Mouse (Mus musculus) kidney, adult 2 months (tissue): ENCODE measurements around the gene Yap1. TPM values are rescaled to one million over a fixed set of nuclear protein-coding genes. Genes with fewer than 3 reads are reported as not detected.

Source experiments
- DNase-seq: peaks from one replicate; pipeline ENCODE4 v3.0.0; 2021
- H3K27ac ChIP-seq: fragments of 200-500 bp; 2 replicates; pipeline ENCODE4 v1.5.1; 2012; ENCODE audit warnings: low read depth, low read length, control low read depth, inconsistent platforms; ENCODE audit not compliant: insufficient read depth
- H3K27me3 ChIP-seq: fragments of 200-500 bp; replicated peaks from 2 replicates; pipeline ENCODE4 v1.6.1; 2012; ENCODE audit warnings: mild to moderate bottlenecking, moderate library complexity, low read length, inconsistent platforms; ENCODE audit not compliant: control insufficient read depth, insufficient read depth
- H3K36me3 ChIP-seq: fragments of 200-500 bp; 2 replicates; pipeline ENCODE4 v1.6.1; 2012; ENCODE audit warnings: mild to moderate bottlenecking, moderate library complexity, low read length, inconsistent platforms; ENCODE audit not compliant: control insufficient read depth, insufficient read depth
- H3K4me1 ChIP-seq: fragments of 200-500 bp; 2 replicates; pipeline ENCODE4 v1.6.1; 2011; ENCODE audit warnings: low read length; ENCODE audit not compliant: control insufficient read depth, insufficient read depth
- H3K4me3 ChIP-seq: fragments of 200-500 bp; 2 replicates; pipeline ENCODE4 v1.5.1; 2011; ENCODE audit warnings: mild to moderate bottlenecking, low read depth, low read length, control low read depth; ENCODE audit not compliant: insufficient read depth
- CTCF ChIP-seq: fragments of 200-500 bp; conservative IDR thresholded peaks from 2 replicates; pipeline ENCODE4 v1.5.1; 2011; ENCODE audit warnings: low read depth, mild to moderate bottlenecking, control low read depth, low read length, moderate library complexity, mixed read lengths; ENCODE audit not compliant: insufficient read depth, insufficient read length
- POLR2A ChIP-seq: fragments of 200-500 bp; IDR thresholded peaks from one replicate; pipeline ENCODE4 v1.6.1; 2011; ENCODE audit warnings: low read depth, low read length, control low read depth
- WGBS: fragments of 180-500 bp; shearing (Covaris S2); methylation state at CpG from one replicate; pipeline ENCODE4 v1.1.7; 2018; 5-methylcytosine and 5-hydroxymethylcytosine counted together
- polyA plus RNA-seq: library from polyadenylated mRNA; depleted of rRNA; stranded (reverse); fragments of >200 nt; gene quantifications from 2 replicates; pipeline ENCODE4 v1.2.3, GENCODE M21; 2012

Yap1 gene
- polyA plus RNA-seq, 1 experiment = 39.0 TPM

DNA sequence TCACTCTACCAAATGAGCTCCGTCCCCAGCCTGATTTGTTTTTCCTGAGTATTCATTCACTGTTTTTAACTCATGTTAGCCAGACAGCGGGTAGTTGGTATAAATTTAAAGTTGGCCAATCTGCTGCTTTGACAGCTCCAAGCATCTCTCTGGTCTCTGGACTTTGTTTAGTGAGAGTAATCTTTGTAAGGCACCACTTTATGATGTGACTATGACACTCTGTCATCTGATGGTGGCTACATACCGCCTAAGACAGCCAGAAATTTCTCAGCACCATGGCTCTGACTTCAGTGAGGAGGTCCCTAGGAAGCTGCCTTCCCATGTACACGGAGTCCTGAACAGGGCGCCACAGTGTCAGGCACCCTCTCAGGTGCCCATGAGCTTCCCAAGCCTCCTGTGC is 14.2 kb upstream of the Yap1 start:
- H3K4me1 ChIP-seq = no peaks in the 10 kb centered on the region
- 87% methylated on average over 5 of the region's 5 CpGs for WGBS
- no peak overlapping the region for H3K27ac ChIP-seq
- H3K4me3 ChIP-seq = no peak overlapping the region
- no peak for DNase-seq
- no peaks in the 10 kb centered on the region for H3K27me3 ChIP-seq
- no peaks in the 10 kb centered on the region for H3K36me3 ChIP-seq
- TF ChIP-seq POLR2A (no peak), CTCF (no peak)

DNA sequence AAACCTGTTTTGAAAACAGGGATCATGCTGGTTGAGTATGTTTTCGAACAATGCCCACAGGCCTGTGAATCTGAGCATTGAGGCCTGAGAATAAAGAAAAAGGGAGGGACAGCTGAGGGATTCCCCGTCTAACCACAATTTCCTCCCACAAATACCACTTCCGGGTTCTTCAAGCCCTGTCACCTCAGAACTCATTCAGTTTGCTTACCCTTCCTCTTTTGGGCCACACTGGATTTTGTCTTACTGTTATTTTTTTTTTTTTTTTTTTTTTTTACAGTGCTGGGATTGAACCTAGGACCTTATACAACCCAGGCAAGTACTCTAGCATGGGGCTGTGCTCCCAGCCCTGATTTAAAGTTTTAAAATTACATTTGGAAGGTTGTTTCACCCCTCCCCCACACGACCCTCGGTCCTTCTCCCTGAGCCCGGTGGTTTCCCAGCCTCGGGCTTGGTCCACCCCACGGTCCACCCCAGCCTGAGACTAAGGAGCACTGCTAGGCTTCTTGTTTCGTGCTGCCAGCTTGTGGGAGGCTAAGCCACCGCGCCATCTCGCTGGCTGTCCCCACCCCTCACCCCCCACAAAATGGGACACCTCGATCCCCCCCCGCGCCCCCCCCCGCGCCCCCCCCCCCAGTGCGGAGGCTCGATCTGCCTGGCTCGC is 13.0 kb upstream of the Yap1 start:
- Histone ChIP-seq H3K36me3 (no peaks in the 10 kb centered on the region), H3K4me1 (no peaks in the 10 kb centered on the region), H3K27ac (no peak overlapping the region), H3K4me3 (no peak overlapping the region), H3K27me3 (no peaks in the 10 kb centered on the region)
- no peak for TF ChIP-seq CTCF
- TF ChIP-seq POLR2A = no peak
- no peak for DNase-seq
- 44% methylated on average over 19 of the region's 20 CpGs for WGBS

DNA sequence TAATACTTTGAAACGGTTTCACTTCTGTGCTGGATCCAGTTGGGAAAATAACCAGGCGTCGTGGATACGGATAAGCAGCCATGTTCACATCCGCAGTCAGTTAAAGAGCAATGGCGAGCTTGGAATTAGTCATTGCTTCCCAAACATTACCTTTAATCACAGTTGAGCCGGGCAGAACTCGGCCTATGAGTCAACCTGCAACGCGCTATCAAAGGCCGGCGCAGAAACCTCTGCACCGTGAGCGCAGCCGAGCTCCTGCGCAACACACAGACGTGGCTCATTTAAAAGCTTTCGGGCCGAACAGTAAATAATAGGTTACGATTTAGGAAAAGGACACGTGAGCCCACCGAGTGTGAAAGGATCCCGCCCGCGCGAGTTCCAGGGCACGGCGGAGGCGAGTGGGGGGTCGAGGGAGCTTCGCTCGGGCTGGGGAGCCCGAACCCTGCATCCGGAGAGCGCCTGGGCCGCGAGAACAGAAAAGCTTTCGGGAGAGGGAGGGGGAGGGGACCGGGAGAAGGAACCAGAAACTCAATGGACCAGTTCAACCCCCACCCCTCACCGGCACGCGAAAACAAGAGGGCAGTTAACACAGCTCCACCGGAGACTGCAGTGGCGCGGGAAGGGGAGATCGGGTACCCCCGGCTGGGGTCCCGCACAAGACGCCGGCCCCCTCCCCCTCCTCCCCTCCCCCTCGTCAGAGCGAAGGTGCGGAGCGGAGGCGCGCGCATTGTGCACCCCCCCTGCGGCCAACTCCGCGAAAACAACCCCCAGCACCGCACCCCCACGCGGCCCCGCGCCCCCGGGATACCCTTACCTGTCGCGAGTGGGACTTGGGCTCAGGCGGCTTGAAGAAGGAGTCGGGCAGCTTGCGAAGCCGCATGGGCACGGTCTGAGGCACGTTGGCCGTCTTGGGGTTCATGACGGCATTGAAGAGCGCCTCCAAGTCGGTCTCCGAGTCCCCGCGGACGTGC is 810 bp downstream of the Yap1 start:
- H3K36me3 ChIP-seq = peaks cover 6% of the 10 kb centered on the region
- H3K4me1 ChIP-seq = peaks cover 3% of the 10 kb centered on the region; the same call in 1 of the 2 replicates
- DNase-seq = peak; percentile 82
- 1% methylated on average over 79 of the region's 82 CpGs for WGBS
- peak overlapping the region; percentile 83 for H3K4me3 ChIP-seq
- no peak for TF ChIP-seq POLR2A
- TF ChIP-seq CTCF = no peak
- no peaks in the 10 kb centered on the region for H3K27me3 ChIP-seq
- peak overlapping the region; percentile 89 for H3K27ac ChIP-seq

DNA sequence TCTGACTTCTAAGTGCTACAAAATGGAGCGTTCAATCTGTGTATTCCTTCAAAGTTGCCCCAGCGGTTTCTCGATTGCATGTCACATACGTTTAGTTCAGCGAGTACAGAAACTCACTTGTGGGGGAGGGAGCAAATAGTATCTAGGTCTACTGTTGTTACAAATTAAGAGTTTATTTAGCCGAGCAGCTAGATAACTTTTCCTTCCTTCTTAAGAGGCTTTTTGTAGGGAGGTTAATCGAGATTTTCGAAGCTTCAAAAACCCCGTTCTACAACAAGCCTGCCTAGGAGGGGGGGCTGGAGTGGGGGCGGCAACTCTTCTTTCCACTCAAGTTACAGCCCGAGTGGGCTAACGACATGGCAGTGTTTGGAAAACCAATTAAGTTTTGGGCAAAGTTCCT is 1.6 kb downstream of the Yap1 start:
- no peaks in the 10 kb centered on the region for H3K27me3 ChIP-seq
- peaks cover 3% of the 10 kb centered on the region; the same call in 1 of the 2 replicates for H3K4me1 ChIP-seq
- peak overlapping the region; percentile 83 for H3K4me3 ChIP-seq
- peak overlapping the region; percentile 45 for H3K27ac ChIP-seq
- TF ChIP-seq CTCF = no peak
- TF ChIP-seq POLR2A = no peak
- WGBS = 5% methylated on average over 12 of the region's 12 CpGs
- DNase-seq = no peak
- H3K36me3 ChIP-seq = peaks cover 8% of the 10 kb centered on the region

DNA sequence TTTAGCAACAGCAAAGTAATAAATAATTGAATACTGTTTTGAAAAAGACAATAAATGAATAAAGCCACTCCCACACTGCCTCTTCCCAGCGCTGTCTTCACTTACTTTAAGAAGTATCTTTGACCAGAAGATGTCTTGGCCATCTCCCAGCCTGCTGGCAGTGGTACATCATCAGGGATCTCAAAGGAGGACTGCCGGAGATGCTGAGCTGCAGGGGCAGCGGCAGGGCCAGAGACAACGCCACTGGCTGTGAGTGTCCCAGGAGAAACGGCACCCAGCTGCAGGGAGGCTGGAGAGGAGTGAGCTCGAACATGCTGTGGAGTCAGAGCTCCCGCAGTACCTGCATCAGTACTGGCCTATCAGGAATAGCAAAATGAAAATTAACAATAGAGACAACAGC is 3.0 kb downstream of the Yap1 start:
- WGBS = 43% methylated on average over 7 of the region's 7 CpGs
- Histone ChIP-seq H3K36me3 (peaks cover 8% of the 10 kb centered on the region), H3K27ac (no peak overlapping the region), H3K27me3 (no peaks in the 10 kb centered on the region), H3K4me3 (no peak overlapping the region), H3K4me1 (peaks cover 3% of the 10 kb centered on the region; the same call in 1 of the 2 replicates)
- no peak for TF ChIP-seq CTCF
- TF ChIP-seq POLR2A = no peak
- DNase-seq = no peak

DNA sequence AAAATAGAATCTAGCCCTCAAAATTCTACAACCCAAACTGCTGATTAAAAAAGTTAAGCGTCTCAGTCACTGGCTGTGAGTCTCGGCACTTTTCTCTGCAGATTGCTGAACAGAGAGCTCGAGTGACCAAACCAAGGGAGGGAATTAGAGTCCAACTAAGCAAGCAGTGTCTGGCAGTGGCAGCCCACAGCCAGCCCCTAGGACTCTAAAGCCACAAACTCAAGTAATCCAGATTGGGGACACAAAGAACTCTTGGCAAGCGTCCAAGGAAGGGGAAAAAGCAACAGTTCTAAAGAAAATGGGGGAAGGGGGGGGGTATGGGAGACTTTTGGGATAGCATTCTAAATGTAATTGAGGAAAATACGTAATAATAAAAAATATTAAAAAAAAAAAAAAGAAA is 10.1 kb downstream of the Yap1 start:
- Histone ChIP-seq H3K4me1 (peaks cover 10% of the 10 kb centered on the region), H3K36me3 (peaks cover 4% of the 10 kb centered on the region), H3K4me3 (no peak overlapping the region), H3K27ac (no peak overlapping the region), H3K27me3 (no peaks in the 10 kb centered on the region)
- no peak for TF ChIP-seq POLR2A
- TF ChIP-seq CTCF = no peak
- WGBS = 76% methylated on average over 5 of the region's 5 CpGs
- no peak for DNase-seq

DNA sequence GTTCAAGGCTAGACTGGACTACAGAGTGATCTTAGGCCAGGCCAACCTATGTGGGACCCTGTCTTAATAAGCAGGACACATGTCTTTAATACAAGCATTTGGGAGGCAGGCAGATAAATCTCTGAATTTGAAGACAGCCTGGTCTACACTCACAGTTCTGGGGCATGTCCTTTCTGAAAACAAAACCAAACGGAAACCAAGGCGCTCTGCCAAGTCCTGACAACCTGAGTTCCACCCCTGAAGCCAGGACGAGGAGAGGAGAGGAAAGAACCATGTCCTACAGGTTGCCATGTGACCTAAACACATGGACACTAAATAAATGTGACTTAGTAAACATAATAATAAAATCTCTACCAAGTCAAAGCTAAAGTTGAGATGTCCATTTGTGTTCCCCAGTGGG is 11.7 kb downstream of the Yap1 start:
- H3K27ac ChIP-seq = no peak overlapping the region
- no peaks in the 10 kb centered on the region for H3K27me3 ChIP-seq
- DNase-seq = peak; percentile 65
- 28% methylated on average over 3 of the region's 3 CpGs for WGBS
- H3K36me3 ChIP-seq = no peaks in the 10 kb centered on the region; the same call in 1 of the 2 replicates
- no peak overlapping the region for H3K4me3 ChIP-seq
- peaks cover 10% of the 10 kb centered on the region for H3K4me1 ChIP-seq
- TF ChIP-seq POLR2A (no peak), CTCF (no peak)
